Mouse (Mus musculus) spleen, postnatal 10 days (tissue): ENCODE measurements around the gene Rnf224.
"Not testable (repeated sequence)": the region's sequence is repeated elsewhere in the genome, so short reads cannot be mapped to it uniquely, and the experiment has no call there.

Experiments
- DNase-seq, 2 experiments: peaks; one replicate each; pipeline ENCODE4 v3.0.0; 2021 to 2022; ENCODE audit warnings: low spot score in 2 of 2

Rnf224 gene

GRCm38 (mm10) chr2:25236614-25237013, at the start of gene Rnf224:
Gene Rnf224 (minus strand): TSS chr2:25236787.
- no peak for DNase-seq

- peak in 1 of 2 experiments; percentile 14 for DNase-seq
Observed at GRCm38 (mm10) chr2:25286314-25286713, 49.7 kb upstream of the Rnf224 start.

- DNase-seq = no peak
Observed at GRCm38 (mm10) chr2:25285551-25285950, 49.0 kb upstream of the Rnf224 start.

GRCm38 (mm10) chr2:25278928-25279882, 42.6 kb upstream of the Rnf224 start:
- DNase-seq = peak; percentile 68 to 91

GRCm38 (mm10) chr2:25273010-25273409, 36.4 kb upstream of the Rnf224 start:
- DNase-seq = no peak

- no peak for DNase-seq
Observed at GRCm38 (mm10) chr2:25272515-25272914, 35.9 kb upstream of the Rnf224 start.

- peak; percentile 98 to 99 for DNase-seq
Observed at GRCm38 (mm10) chr2:25271827-25272511, 35.4 kb upstream of the Rnf224 start, which contains the start of the genes Ssna1 and Anapc2. Gene Ssna1 (minus strand): TSS chr2:25272438. Gene Anapc2 (plus strand): TSS chr2:25272478.

- DNase-seq = no peak
Observed at GRCm38 (mm10) chr2:25267746-25268309, 31.2 kb upstream of the Rnf224 start.

- DNase-seq = no peak
Observed at GRCm38 (mm10) chr2:25267241-25267640, 30.7 kb upstream of the Rnf224 start.

GRCm38 (mm10) chr2:25266720-25267119, 30.1 kb upstream of the Rnf224 start:
- DNase-seq = no peak

- DNase-seq = peak in 1 of 2 experiments; percentile 35
Observed at GRCm38 (mm10) chr2:25265897-25266656, 29.5 kb upstream of the Rnf224 start.

GRCm38 (mm10) chr2:25264851-25265250, 28.3 kb upstream of the Rnf224 start:
- DNase-seq = no peak

- DNase-seq = no peak
Observed at GRCm38 (mm10) chr2:25264286-25264660, 27.7 kb upstream of the Rnf224 start.

GRCm38 (mm10) chr2:25263623-25264285, 27.2 kb upstream of the Rnf224 start:
- no peak for DNase-seq

GRCm38 (mm10) chr2:25262795-25263622, 26.4 kb upstream of the Rnf224 start:
- DNase-seq = peak; percentile 56 to 65

GRCm38 (mm10) chr2:25262291-25262767, 25.7 kb upstream of the Rnf224 start, which contains the start of gene Tprn:
Gene Tprn (plus strand): TSS chr2:25262618.
- DNase-seq = peak; percentile 90 to 97

- DNase-seq = no peak
Observed at GRCm38 (mm10) chr2:25261870-25262269, 25.3 kb upstream of the Rnf224 start.

- DNase-seq = peak in 1 of 2 experiments; percentile 40
Observed at GRCm38 (mm10) chr2:25258887-25259286, 22.3 kb upstream of the Rnf224 start.

GRCm38 (mm10) chr2:25257250-25257649, 20.7 kb upstream of the Rnf224 start:
- DNase-seq = not testable (repeated sequence)
